32 mouse cellular contexts compared by ENCODE assay signal in the genomic region with DNA sequence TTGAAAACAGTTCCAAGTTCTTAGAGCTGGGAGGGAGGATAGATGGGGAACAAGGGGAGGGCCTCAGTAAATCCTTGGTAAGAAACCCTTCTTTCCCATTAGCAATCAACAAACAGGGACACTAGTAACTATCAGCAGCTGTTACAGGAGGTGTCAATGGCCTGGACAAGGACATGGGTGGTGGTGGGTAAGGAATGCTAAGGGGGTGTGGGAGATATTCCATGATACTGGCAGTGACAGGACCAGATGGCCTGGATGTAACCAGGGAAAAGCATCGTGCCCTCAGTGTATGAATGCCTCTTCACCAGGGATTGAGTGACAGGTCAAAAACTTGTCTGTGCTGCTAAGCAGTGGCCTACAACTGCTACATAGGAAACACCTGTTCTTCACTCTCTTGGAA. TPM values are rescaled to one million over a fixed set of nuclear protein-coding genes. Genes with fewer than 3 reads are reported as not detected.
DNase-seq lines count a peak whose midpoint lies in the region; ATAC-seq and TF ChIP-seq lines count a peak whose summit lies in the region.
"Had no signal": no experiment of that assay in that cellular context is flagged by ENCODE, and none has a peak within 500 bp of the region (broad histone marks: within the 10 kb centered on the region; RNA-seq: fewer than 3 reads in every experiment).

No protein-coding gene starts in this region.

- no peak overlapping the region for H3K9ac ChIP-seq in embryonic facial prominence, embryonic 14.5 days (ENCODE audit: low read depth, low read length)
- H3K9ac ChIP-seq in ES-Bruce4 (ENCODE audit: low read depth, poor library complexity, severe bottlenecking): no peak overlapping the region
- H3K9ac ChIP-seq: embryonic facial prominence, embryonic 12.5 days; embryonic facial prominence, embryonic 15.5 days; forebrain, embryonic 12.5 days had no signal

- H3K27me3 ChIP-seq in embryonic facial prominence, embryonic 14.5 days (replicated peaks; ENCODE audit: control insufficient read depth, insufficient read depth, low read length): no peaks in the 10 kb centered on the region
- no peaks in the 10 kb centered on the region for H3K27me3 ChIP-seq in embryonic facial prominence, embryonic 10.5 days (replicated peaks; ENCODE audit: low read depth, poor library complexity, severe bottlenecking)
- no peaks in the 10 kb centered on the region for H3K27me3 ChIP-seq in ES-Bruce4 (ENCODE audit: control insufficient read depth, insufficient read depth, low read length, poor library complexity, severe bottlenecking)
- H3K27me3 ChIP-seq: CH12.LX; embryonic facial prominence, embryonic 12.5 days; embryonic facial prominence, embryonic 15.5 days; forebrain, embryonic 12.5 days; Patski had no signal

- TF ChIP-seq CTCF in layer of hippocampus, adult 2 months (conservative IDR thresholded peaks at IDR 0.05): no peak
- no peak for TF ChIP-seq CTCF in ES-Bruce4 (IDR thresholded peaks at IDR 0.05; ENCODE audit: low read depth, low read length)

- H3K4me3 ChIP-seq in embryonic facial prominence, embryonic 14.5 days (ENCODE audit: low read depth, low read length): no peak overlapping the region
- no peak overlapping the region for H3K4me3 ChIP-seq in embryonic facial prominence, embryonic 10.5 days
- H3K4me3 ChIP-seq in layer of hippocampus, adult 2 months: no peak overlapping the region
- H3K4me3 ChIP-seq in ES-Bruce4 (ENCODE audit: low read depth, low read length): no peak overlapping the region
- H3K4me3 ChIP-seq: embryonic facial prominence, embryonic 12.5 days; embryonic facial prominence, embryonic 15.5 days; erythroblast, embryonic 14.5 days; forebrain, embryonic 10.5 days; forebrain, embryonic 12.5 days had no signal

- no peaks in the 10 kb centered on the region for H3K4me1 ChIP-seq in embryonic facial prominence, embryonic 14.5 days (ENCODE audit: control insufficient read depth, insufficient read depth, low read length)
- no peaks in the 10 kb centered on the region for H3K4me1 ChIP-seq in embryonic facial prominence, embryonic 10.5 days
- H3K4me1 ChIP-seq in ES-Bruce4 (ENCODE audit: control insufficient read depth, insufficient read depth, low read length): no peaks in the 10 kb centered on the region
- H3K4me1 ChIP-seq: embryonic facial prominence, embryonic 12.5 days; embryonic facial prominence, embryonic 15.5 days had no signal

- no peak for TF ChIP-seq POLR2A in ES-Bruce4 (IDR thresholded peaks at IDR 0.05; ENCODE audit: insufficient read depth, low read length)

- H3K9me3 ChIP-seq in embryonic facial prominence, embryonic 14.5 days (ENCODE audit: control insufficient read depth, low read length): no peaks in the 10 kb centered on the region
- no peaks in the 10 kb centered on the region for H3K9me3 ChIP-seq in embryonic facial prominence, embryonic 10.5 days
- H3K9me3 ChIP-seq in ES-Bruce4 (replicated peaks; ENCODE audit: control insufficient read depth, insufficient read depth, low read length, poor library complexity, severe bottlenecking): no peaks in the 10 kb centered on the region
- H3K9me3 ChIP-seq: embryonic facial prominence, embryonic 12.5 days; embryonic facial prominence, embryonic 15.5 days; forebrain, embryonic 10.5 days; forebrain, embryonic 12.5 days had no signal

- no peak for TF ChIP-seq EP300 in ES-Bruce4 (IDR thresholded peaks at IDR 0.05; ENCODE audit: insufficient read depth, low read depth, low read length)

- no peak overlapping the region for H3K4me2 ChIP-seq in embryonic facial prominence, embryonic 14.5 days (ENCODE audit: low read depth, low read length)
- H3K4me2 ChIP-seq: embryonic facial prominence, embryonic 12.5 days; embryonic facial prominence, embryonic 15.5 days; forebrain, embryonic 12.5 days had no signal

- peak; percentile 30 for DNase-seq in embryonic facial prominence, embryonic 14.5 days (ENCODE audit: low spot score)
- no peak for DNase-seq in embryonic facial prominence, embryonic 10.5 days (ENCODE audit: low spot score)
- no peak for DNase-seq in layer of hippocampus, adult 2 months (ENCODE audit: low spot score in 2 of 2)
- no peak for DNase-seq in layer of hippocampus, adult 8-10 months (ENCODE audit: low spot score in 2 of 2)
- no peak for DNase-seq in cerebellum, adult 11-12 months
- DNase-seq: adrenal gland, adult 8-10 months; adrenal gland, postnatal 14 days; adrenal gland, postnatal 36 days; B cell, adult 2 months; cerebellum, adult 18-20 months; cerebellum, adult 8-10 months; cerebellum, adult 9-11 months; cerebellum, postnatal 14 days; cerebellum, postnatal 36 days; embryo, embryonic 11 days had no signal

- peak; percentile 36; the same call in 1 of the 2 replicates for ATAC-seq in embryonic facial prominence, embryonic 14.5 days (ENCODE audit: low read depth)
- ATAC-seq: activated CD4-positive, CD25-positive, alpha-beta regulatory T cell, adult 4 months; CD4-positive, CD25-positive, alpha-beta regulatory T cell, adult 4 months; forebrain, embryonic 14.5 days; forebrain, embryonic 16.5 days; Patski had no signal

- WGBS in embryonic facial prominence, embryonic 14.5 days: 81% methylated on average over 1 of the region's 1 CpGs
- 92% methylated on average over 1 of the region's 1 CpGs for WGBS in embryonic facial prominence, embryonic 10.5 days

- no peak overlapping the region for H3K27ac ChIP-seq in embryonic facial prominence, embryonic 14.5 days (replicated peaks; ENCODE audit: low read depth, low read length)
- no peak overlapping the region for H3K27ac ChIP-seq in embryonic facial prominence, embryonic 10.5 days (replicated peaks)
- H3K27ac ChIP-seq in layer of hippocampus, adult 2 months: peak overlapping the region; percentile 15; the same call in 1 of the 2 replicates
- H3K27ac ChIP-seq in ES-Bruce4 (ENCODE audit: insufficient read depth, low read length): 0 out of 2 replicates have a peak overlapping the region, but pooled peaks have one; percentile 22
- H3K27ac ChIP-seq: embryonic facial prominence, embryonic 12.5 days; embryonic facial prominence, embryonic 15.5 days; forebrain, embryonic 10.5 days; forebrain, embryonic 12.5 days had no signal

- peaks cover 92% of the 10 kb centered on the region for H3K36me3 ChIP-seq in embryonic facial prominence, embryonic 14.5 days (ENCODE audit: control insufficient read depth, insufficient read depth, low read length)
- H3K36me3 ChIP-seq in embryonic facial prominence, embryonic 10.5 days (replicated peaks): peaks cover 98% of the 10 kb centered on the region
- H3K36me3 ChIP-seq in ES-Bruce4 (ENCODE audit: control insufficient read depth, insufficient read depth, low read length, poor library complexity, severe bottlenecking): peaks cover 81% of the 10 kb centered on the region

RNA-seq across cellular contexts. Expression of gene Kdm1a, which starts 49.4 kb away (rescaled TPM):
- 48.6 and 54.1 TPM in 2 replicates for polyA plus RNA-seq in embryonic facial prominence, embryonic 14.5 days (2014; fragmentation: Nextera tagmentation; extraction: Ambion mirVana)
- polyA plus RNA-seq in embryonic facial prominence, embryonic 10.5 days (2016; fragmentation: Nextera tagmentation; extraction: Ambion mirVana): 54.2 and 56.1 TPM in 2 replicates
- 10 to 100 TPM; 89.0 to 91.6 TPM for total RNA-seq in layer of hippocampus, adult 2 months (2021)
- total RNA-seq in layer of hippocampus, adult 8-10 months (2022): 10 to 100 TPM; 82.6 to 91.3 (median 86.1) TPM
- 205 and 211 TPM in 2 replicates for polyA plus RNA-seq in ES-Bruce4 (2011; ENCODE audit: insufficient read depth, insufficient read length, low read depth, missing spikeins)

RNA-seq across cellular contexts. Expression of gene Tex46, which starts 57.1 kb away (rescaled TPM):
- not detected in 2 replicates for polyA plus RNA-seq in embryonic facial prominence, embryonic 14.5 days (2014; fragmentation: Nextera tagmentation; extraction: Ambion mirVana)
- polyA plus RNA-seq in embryonic facial prominence, embryonic 10.5 days (2016; fragmentation: Nextera tagmentation; extraction: Ambion mirVana): not detected in 2 replicates
- not detected for total RNA-seq in layer of hippocampus, adult 2 months (2021)
- not detected for total RNA-seq in layer of hippocampus, adult 8-10 months (2022)
- not detected in 2 replicates for polyA plus RNA-seq in ES-Bruce4 (2011; ENCODE audit: insufficient read depth, insufficient read length, low read depth, missing spikeins)
- total RNA-seq: adrenal gland, adult 18-20 months; adrenal gland, adult 8-10 months; adrenal gland, postnatal 14 days; adrenal gland, postnatal 36 days; CH12.LX; common myeloid progenitor, adult 5-6 weeks; ES-E14; MEL had no signal
- polyA plus RNA-seq: activated CD4-positive, CD25-positive, alpha-beta regulatory T cell, adult 4 months; CD4-positive, CD25-positive, alpha-beta regulatory T cell, adult 4 months; embryonic facial prominence, embryonic 12.5 days; embryonic facial prominence, embryonic 15.5 days; erythroblast, embryonic 14.5 days; forebrain, embryonic 10.5 days; forebrain, embryonic 12.5 days; forebrain, embryonic 14.5 days; forebrain, embryonic 16.5 days; frontal cortex, adult 2 months; Patski had no signal

Comparison
In these comparisons a context has a peak if more than half of its experiments do, and no peak if none do; other contexts are left out.
1. H3K27ac ChIP-seq: peak in layer of hippocampus, adult 2 months (single experiment) and ES-Bruce4 (single experiment); none in embryonic facial prominence, embryonic 14.5 days (single experiment) and embryonic facial prominence, embryonic 10.5 days (single experiment).